Mouse (Mus musculus): ENCODE data around the gene Abca13.
"Not testable (repeated sequence)": the region's sequence is repeated elsewhere in the genome, so short reads cannot be mapped to it uniquely, and the experiment has no call there.

DNA sequence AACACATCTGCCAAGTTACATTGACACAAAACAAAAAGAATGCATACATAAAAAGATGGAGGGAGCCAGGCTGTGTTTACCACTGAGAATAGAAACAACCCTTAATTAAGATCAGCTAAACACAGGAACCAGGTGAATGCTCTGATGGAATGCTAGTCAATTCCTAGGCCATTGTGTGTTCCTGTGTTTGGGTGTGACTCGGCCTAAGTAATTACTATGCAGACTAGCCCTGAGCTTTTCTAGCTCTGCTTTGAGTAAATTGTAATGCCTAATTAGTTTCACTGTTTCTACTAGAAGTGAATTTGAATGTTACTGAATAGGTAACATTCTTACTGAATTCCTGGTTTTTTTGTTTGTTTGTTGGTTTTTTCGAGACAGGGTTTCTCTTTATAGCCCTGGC, 323.2 kb downstream of the Abca13 start:
- TF ChIP-seq POLR2A (IDR thresholded peaks at IDR 0.05; ENCODE audit: control insufficient read depth, extremely low read depth, insufficient read depth, low read length, poor library complexity); CTCF (IDR thresholded peaks at IDR 0.05; ENCODE audit: borderline replicate concordance, control insufficient read depth, extremely low read depth, insufficient read depth, low read length, poor library complexity): not testable (repeated sequence)

All from thymus, adult 2 months (tissue).